Mouse (Mus musculus): ENCODE results near the gene Meltf. TPM values are rescaled to one million over a fixed set of nuclear protein-coding genes. Genes with fewer than 3 reads are reported as not detected.
A peak's percentile ranks its signal among the peaks of the same experiment; 100 is the strongest.

Gene Meltf
- total RNA-seq, 2 experiments from 2014 or later, result 0.51 to 0.54 TPM

DNA sequence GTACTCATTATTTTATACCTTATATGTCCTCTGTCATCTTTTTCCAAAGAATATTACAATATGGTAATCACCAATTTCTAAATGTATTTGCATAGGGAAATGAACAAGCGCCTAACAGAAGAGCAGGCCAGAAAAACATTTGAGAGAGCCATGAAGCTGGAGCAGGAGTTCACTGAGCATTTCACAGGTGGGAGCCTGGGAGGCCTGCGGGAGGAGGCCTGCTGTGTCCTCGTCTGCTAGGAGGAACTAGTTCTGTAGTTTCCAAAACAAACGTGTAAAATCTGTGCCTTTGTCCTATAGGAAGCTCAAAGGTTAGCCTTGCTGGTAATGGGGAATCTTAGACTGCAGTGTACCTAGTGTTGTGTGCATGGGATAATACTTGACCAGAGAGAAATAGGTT is 10.9 kb upstream of the Meltf start:
- Histone ChIP-seq H3K4me3 (no peak overlapping the region), H3K27ac (peak overlapping the region; percentile 68; the same call in 1 of the 2 replicates)
- no peak for TF ChIP-seq CTCF (IDR thresholded peaks at IDR 0.05)
- peak in 1 of 2 experiments; percentile 4 for DNase-seq (ENCODE audit: extremely low spot score in 1 of 2, low spot score in 2 of 2)
- intact Hi-C loops (cut with DNase I), result no loop called here

DNA sequence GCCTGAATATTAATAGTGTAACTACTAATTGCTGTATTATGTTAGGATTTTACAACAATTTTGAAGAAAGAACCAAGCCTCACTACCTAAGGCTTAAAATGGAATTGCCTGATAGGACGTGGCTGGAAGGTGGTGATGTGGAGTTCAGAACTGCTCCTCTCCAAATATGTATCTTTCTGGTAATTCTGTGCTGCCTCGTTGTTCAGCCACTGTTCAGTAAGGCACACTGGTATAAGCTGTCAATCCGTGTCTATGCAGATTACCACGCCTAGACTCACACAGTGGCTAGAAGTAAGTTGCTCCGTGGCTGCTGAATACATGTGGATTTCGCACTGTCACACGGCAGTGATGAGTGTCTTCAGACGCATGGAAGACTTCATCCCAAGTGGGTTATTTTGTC is 4.9 kb upstream of the Meltf start:
- Histone ChIP-seq H3K4me3 (no peak overlapping the region), H3K27ac (peak overlapping the region; percentile 84)
- TF ChIP-seq CTCF (IDR thresholded peaks at IDR 0.05), result no peak
- intact Hi-C loops (cut with DNase I), result no loop called here
- peak in 1 of 2 experiments; percentile 9 for DNase-seq (ENCODE audit: extremely low spot score in 1 of 2, low spot score in 2 of 2)

DNA sequence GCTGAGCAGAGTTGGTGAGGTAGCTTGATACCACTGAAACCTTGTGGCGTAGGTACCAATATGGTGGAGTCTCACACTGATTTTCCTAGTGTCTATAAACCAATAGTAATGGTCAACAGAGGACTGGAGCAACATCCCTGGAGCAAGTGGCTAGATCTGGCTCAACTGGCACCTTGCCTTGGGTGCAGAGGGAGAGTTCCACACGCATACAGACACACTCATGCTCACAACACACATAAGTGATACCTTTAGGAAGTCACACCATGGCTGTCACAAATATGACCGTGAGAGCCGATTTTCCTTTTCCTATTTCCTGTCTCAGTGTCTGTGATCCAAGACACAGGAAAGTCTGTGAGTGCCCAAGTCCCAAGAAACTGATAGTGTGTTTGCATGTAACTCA is 3.2 kb upstream of the Meltf start:
- Histone ChIP-seq H3K4me3 (no peak overlapping the region), H3K27ac (peak overlapping the region; percentile 84)
- no peak for TF ChIP-seq CTCF (IDR thresholded peaks at IDR 0.05)
- intact Hi-C loops (cut with DNase I), result no loop called here
- no peak for DNase-seq (ENCODE audit: extremely low spot score in 1 of 2, low spot score in 2 of 2)

DNA sequence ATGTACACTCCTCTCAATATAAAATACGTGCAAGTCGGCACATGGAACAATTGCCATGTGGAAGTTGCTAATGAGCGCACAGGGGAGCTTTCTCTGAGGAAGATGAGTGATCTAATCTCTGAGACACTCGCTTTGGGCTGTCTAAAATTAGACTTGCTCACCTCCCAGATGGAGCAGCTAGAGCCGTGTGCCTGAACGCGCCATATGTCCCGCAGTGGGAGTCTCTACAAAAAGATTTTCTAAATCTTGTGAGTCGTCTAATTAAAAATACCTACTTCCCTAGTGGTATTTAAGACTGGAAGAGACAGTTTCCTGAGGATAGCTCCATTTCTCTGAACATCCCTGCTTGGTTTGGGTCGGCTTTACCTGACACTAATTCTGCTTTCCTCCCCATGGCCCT is 2.2 kb upstream of the Meltf start:
- no peak overlapping the region for H3K4me3 ChIP-seq
- DNase-seq (ENCODE audit: extremely low spot score in 1 of 2, low spot score in 2 of 2), result peak; percentile 52 to 65
- no peak for TF ChIP-seq CTCF (IDR thresholded peaks at IDR 0.05)
- H3K27ac ChIP-seq, result peak overlapping the region; percentile 87
- intact Hi-C loops (cut with DNase I), result loop anchor here (1.0 kb wide), 1 partner anchor 22 kb away; no protein-coding TSS in a partner anchor

DNA sequence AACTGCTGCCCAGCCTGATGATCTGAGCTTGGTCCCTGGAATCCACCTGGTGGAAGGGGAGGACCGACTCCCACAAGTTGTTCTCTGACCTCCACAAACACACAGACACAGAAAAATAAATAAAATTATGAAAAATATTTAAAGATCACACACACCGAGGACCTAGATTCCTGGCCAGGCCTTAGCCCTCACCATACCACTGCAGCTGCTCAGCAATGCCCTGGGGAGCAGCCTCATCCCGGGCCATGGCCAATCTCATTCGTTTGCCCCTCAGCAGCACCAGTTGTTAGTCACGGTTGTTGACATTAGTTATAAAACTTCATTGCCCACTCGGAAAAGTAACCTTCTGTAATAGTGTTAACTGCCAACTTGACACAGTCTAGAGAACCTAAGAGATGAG is 558 bp upstream of the Meltf start:
- DNase-seq (ENCODE audit: extremely low spot score in 1 of 2, low spot score in 2 of 2), result peak in 1 of 2 experiments; percentile 11
- no peak overlapping the region for H3K4me3 ChIP-seq
- TF ChIP-seq CTCF (IDR thresholded peaks at IDR 0.05), result no peak
- peak overlapping the region; percentile 87 for H3K27ac ChIP-seq
- intact Hi-C loops (cut with DNase I), result loop anchor here (2.0 kb wide), 1 partner anchor 41 kb away; no protein-coding TSS in a partner anchor

DNA sequence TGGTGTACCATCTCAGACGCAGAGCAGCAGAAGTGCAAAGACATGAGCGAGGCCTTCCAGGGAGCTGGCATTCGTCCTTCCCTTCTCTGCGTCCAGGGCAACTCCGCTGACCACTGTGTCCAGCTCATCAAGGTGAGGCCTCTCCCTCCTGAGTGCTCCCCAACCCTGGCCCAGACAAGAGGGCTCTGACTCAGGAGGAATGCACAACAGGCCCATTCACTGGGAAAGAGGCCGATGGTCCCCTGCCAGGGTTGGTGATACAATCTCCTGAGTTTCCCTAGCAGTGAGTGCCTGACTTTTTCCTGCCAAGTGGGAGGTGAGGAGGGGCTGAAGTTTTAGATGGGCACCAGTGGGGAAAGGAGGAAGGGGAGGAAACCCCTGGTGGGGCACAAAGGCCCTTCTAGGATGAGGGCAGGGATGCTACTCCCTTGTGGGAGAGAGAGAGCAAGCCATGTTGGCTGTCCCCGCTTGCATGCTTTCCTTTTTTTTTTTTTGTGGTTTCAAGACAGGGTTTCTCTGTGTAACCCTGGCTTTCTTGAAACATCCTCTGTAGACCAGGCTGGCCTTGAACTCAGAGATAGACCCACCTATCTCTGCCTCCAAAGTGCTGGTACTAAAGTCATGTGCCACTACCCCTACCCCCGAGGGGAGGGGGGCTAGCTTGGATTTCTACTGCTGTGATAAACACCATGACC is 1.7 kb downstream of the Meltf start:
- no peak for TF ChIP-seq CTCF (IDR thresholded peaks at IDR 0.05)

DNA sequence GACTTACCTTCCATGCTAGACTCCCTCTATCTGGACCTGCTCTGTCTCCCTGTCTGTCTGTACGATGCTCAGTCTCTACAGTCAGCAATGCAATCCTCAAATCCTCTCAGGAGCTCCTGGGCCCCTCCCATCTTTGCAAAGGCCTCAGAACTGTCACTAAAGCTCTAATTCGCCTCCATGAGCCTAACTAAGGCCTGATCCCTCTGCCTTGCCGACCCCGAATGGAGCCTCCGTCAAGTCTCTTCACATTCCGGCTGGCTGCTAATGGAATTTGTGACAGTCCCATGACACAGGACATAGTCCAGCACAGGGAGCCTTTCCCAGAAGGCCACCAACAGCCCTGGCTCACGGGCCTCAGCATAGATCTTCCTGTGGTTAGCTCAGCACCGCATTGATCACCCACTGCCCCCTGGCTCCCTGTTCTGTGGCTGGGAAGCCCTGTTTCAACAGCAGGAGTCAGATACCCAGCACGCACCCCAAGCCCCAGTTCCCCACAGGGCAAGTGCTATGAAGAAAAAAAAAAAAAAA is 3.8 kb downstream of the Meltf start:
- no peak for TF ChIP-seq CTCF (IDR thresholded peaks at IDR 0.05)
- DNase-seq (ENCODE audit: extremely low spot score in 1 of 2, low spot score in 2 of 2), result no peak
- Histone ChIP-seq H3K4me3 (no peak overlapping the region), H3K27ac (peak overlapping the region; percentile 76)
- intact Hi-C loops (cut with DNase I), result no loop called here

More for the DNA sequence above, 1.7 kb downstream of the Meltf start:
- intact Hi-C loops (cut with DNase I), result no loop called here
- no peak overlapping the region for H3K4me3 ChIP-seq
- DNase-seq (ENCODE audit: extremely low spot score in 1 of 2, low spot score in 2 of 2), result no peak
- H3K27ac ChIP-seq, result peak overlapping the region; percentile 87

DNA sequence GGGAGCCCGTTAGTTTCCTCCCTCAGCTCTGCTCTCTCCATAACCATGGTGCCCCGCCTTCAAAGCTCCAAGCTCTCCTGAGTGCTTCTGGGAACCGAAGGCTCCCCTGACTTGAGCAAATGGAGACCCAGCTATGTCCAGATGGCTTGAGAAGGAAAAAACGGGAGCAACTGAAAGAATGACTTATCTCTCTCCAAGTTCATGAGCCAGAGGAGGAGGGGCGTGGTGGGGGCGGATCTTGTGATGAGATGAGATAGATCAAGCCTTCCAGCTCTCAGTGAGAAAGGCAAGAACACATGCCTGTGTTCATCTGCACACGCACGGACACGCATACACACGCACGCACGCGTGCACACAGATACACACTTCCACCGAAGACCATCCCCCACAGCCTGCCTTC is 4.7 kb downstream of the Meltf start:
- DNase-seq (ENCODE audit: extremely low spot score in 1 of 2, low spot score in 2 of 2), result peak in 1 of 2 experiments; percentile 39
- no peak for TF ChIP-seq CTCF (IDR thresholded peaks at IDR 0.05)
- H3K27ac ChIP-seq, result peak overlapping the region; percentile 76
- intact Hi-C loops (cut with DNase I), result no loop called here
- no peak overlapping the region for H3K4me3 ChIP-seq

DNA sequence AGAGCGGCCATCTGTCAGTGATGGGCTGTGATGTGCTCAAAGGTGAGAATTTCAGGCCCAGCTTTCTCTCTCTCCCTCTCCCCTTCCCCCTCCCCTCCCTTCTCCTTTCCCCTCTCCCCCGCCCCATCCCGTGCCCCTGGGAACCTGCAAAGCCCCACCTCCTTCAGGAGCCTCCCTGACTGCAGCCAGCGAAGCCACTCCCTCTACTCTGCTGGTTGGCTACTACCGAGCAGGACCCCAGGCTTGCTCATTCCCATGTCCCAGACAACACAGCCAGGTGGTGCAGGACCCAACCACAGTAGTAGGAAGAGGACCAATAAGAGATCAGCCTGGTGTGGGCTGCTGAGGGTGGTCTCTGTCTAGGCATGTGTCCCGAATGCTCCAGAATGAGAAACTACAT is 5.3 kb downstream of the Meltf start:
- Histone ChIP-seq H3K4me3 (no peak overlapping the region), H3K27ac (peak overlapping the region; percentile 76)
- TF ChIP-seq CTCF (IDR thresholded peaks at IDR 0.05), result no peak
- no peak for DNase-seq (ENCODE audit: extremely low spot score in 1 of 2, low spot score in 2 of 2)
- intact Hi-C loops (cut with DNase I), result no loop called here

DNA sequence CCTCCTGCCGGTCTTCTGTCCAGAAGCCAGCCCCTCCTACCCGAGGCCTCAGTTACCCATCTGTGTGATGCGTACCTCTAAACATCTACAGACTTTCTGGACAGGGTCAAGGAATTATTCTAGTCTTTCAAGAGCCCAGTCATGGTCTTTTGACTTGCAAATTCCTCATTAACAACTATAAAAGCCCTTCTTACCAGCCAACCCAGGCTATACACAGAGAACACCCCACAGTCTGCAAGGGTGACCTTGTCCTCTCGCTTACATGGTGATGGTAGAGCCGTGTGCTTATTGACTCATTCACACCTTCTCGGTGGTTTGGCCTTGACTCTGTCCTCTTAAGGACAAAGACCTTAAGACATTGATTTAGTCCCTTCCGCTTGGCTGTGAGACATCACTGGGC is 12.3 kb downstream of the Meltf start:
- no peak for DNase-seq (ENCODE audit: extremely low spot score in 1 of 2, low spot score in 2 of 2)
- intact Hi-C loops (cut with DNase I), result no loop called here
- Histone ChIP-seq H3K4me3 (no peak overlapping the region), H3K27ac (no peak overlapping the region)
- no peak for TF ChIP-seq CTCF (IDR thresholded peaks at IDR 0.05)

DNA sequence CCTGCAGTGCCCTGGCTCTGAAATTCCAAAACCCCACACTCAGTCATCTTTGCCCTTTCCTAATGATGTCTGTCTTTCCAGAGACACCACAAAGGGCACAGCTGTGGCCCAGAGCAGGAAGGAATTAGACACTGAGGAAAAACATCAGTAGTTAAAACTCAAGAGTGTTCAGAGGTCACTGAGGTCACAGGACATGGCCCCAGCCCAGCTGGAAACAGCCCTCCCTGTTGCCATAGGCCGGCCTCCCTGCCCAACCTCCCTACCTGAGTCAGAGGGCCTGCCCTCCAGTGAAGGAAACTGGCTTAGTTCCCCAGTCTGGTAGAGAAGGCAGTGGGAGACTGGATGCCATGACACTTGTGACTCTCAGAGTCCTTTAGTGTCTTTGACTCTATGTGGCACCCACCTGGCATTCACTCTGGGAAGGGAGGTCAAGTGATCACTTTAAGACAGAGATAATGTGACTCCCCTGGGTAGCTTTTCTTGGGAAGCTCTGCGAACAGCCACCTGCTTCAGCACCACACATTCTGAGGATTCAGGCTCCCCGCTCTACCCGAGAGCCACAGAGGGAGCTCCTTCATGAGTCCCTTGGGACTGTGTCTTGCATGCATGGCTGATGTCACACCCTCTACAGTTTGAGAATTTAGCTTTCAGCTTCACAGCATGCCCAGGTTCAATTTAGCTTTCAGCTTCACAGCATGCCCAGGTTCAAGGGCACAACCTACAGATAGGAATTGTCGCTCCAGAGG is 15.0 kb downstream of the Meltf start:
- intact Hi-C loops (cut with DNase I), result no loop called here
- TF ChIP-seq CTCF (IDR thresholded peaks at IDR 0.05), result no peak
- DNase-seq (ENCODE audit: extremely low spot score in 1 of 2, low spot score in 2 of 2), result no peak

More for the DNA sequence above, 15.0 kb downstream of the Meltf start:
- H3K27ac ChIP-seq, result peak overlapping the region; percentile 96
- H3K4me3 ChIP-seq, result no peak overlapping the region
